Mouse (Mus musculus) embryonic fibroblast, embryonic 13.5 days (primary cell): ENCODE results near the gene Gm49378. TPM values are rescaled to one million over a fixed set of nuclear protein-coding genes. Genes with fewer than 3 reads are reported as not detected.

ENCODE experiments used
- H3K27ac ChIP-seq: 2 replicates; pipeline ENCODE4 v1.5.1; 2012; ENCODE audit warnings: low read length, control low read depth, inconsistent platforms; ENCODE audit not compliant: insufficient read depth
- H3K4me1 ChIP-seq: 2 replicates; pipeline ENCODE4 v1.6.1; 2011; ENCODE audit warnings: low read length; ENCODE audit not compliant: control insufficient read depth, insufficient read depth
- H3K4me3 ChIP-seq: 2 replicates; pipeline ENCODE4 v1.5.1; 2011; ENCODE audit warnings: mild to moderate bottlenecking, control low read depth, low read length; ENCODE audit not compliant: insufficient read depth
- CTCF ChIP-seq: IDR thresholded peaks from 2 replicates; pipeline ENCODE4 v1.5.1; 2011; ENCODE audit warnings: mild to moderate bottlenecking, control low read depth, low read length, moderate library complexity, borderline replicate concordance; ENCODE audit not compliant: insufficient read depth
- POLR2A ChIP-seq: IDR thresholded peaks from 2 replicates; pipeline ENCODE4 v1.6.1; 2011; ENCODE audit warnings: low read depth, mild to moderate bottlenecking, control low read depth, low read length, moderate library complexity
- polyA plus RNA-seq: library from polyadenylated mRNA; stranded (reverse); fragments of >200 nt; gene quantifications from 2 replicates; pipeline ENCODE4 v1.2.4, GENCODE M21; 2011; ENCODE audit warnings: low read depth; ENCODE audit not compliant: missing spikeins, insufficient read length

Gene Gm49378
- polyA plus RNA-seq, 1 experiment = 13.1 TPM

GRCm38 (mm10) chr14:55605743-55606459 lies 31.8 kb downstream of the Gm49378 start:
- TF ChIP-seq CTCF (no peak), POLR2A (no peak)
- Histone ChIP-seq H3K27ac (no peak overlapping the region), H3K4me3 (no peak overlapping the region), H3K4me1 (no peaks in the 10 kb centered on the region)

DNA sequence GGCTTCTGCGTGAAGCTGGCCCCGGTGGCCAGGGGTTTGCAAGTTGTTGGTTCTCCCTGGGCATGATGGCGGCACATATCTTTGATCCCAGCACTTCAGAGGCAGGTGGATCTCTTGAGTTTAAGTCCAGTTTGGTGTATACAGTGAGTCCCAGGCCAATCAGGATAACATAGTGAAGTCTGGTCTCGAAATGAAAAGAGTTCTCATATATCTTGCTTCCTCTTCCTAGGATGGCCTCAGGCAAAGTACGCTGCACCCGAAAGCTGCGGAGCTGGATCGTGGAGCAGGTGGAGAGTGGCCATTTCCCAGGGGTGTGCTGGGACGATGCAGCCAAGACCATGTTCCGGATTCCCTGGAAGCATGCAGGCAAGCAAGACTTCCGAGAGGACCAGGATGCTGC lies 32.9 kb downstream of the Gm49378 start:
- TF ChIP-seq CTCF = no peak
- no peak; the same call in 1 of the 2 replicates for TF ChIP-seq POLR2A
- no peaks in the 10 kb centered on the region for H3K4me1 ChIP-seq
- H3K27ac ChIP-seq = no peak overlapping the region
- H3K4me3 ChIP-seq = 0 out of 2 replicates have a peak overlapping the region, but pooled peaks have one; percentile 57

- TF ChIP-seq POLR2A (peak; percentile 70; the same call in 1 of the 2 replicates), CTCF (peak; percentile 86; the same call in 1 of the 2 replicates)
- Histone ChIP-seq H3K27ac (peak overlapping the region; percentile 76), H3K4me1 (no peaks in the 10 kb centered on the region), H3K4me3 (peak overlapping the region; percentile 57)
Observed at GRCm38 (mm10) chr14:55603633-55604576, 33.8 kb downstream of the Gm49378 start.

DNA sequence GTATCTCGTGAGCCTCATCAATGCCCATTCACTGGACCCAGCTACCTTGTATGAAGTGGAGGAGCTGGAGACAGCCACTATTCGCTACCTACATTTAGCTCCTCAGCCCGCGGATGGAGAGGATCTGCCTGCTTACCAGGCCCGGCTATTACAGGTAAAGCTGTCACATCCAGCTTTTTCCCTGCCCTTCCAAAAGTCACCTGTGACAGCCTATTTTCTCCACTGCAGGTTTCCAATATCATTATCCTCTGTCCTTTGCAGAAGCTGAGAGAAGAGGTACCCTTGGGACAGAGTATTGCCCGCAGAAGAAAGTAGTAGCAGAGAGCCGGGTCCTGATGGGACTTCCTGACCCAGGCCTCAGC lies 34.4 kb downstream of the Gm49378 start, which contains the start of gene Irf9:
Gene Irf9, plus strand, starts transcription at position 301 of the 362 bp plus-strand sequence.
- H3K27ac ChIP-seq = peak within 1 kb of the TSS; percentile 76
- peak within 1 kb of the TSS; percentile 57 for H3K4me3 ChIP-seq
- no peaks in the 10 kb centered on the region for H3K4me1 ChIP-seq
- TF ChIP-seq POLR2A = no peak
- TF ChIP-seq CTCF = no peak

GRCm38 (mm10) chr14:55598521-55599390 lies 38.9 kb downstream of the Gm49378 start:
- Histone ChIP-seq H3K4me3 (no peak overlapping the region), H3K4me1 (no peaks in the 10 kb centered on the region), H3K27ac (no peak overlapping the region)
- TF ChIP-seq POLR2A (no peak), CTCF (no peak)

- H3K4me1 ChIP-seq = no peaks in the 10 kb centered on the region
- H3K4me3 ChIP-seq = no peak overlapping the region
- H3K27ac ChIP-seq = no peak overlapping the region
- TF ChIP-seq POLR2A = no peak
- TF ChIP-seq CTCF = no peak
Observed at GRCm38 (mm10) chr14:55596036-55596690, 41.5 kb downstream of the Gm49378 start.

GRCm38 (mm10) chr14:55592226-55592625 lies 45.5 kb downstream of the Gm49378 start:
- Histone ChIP-seq H3K4me1 (0 out of 2 replicates have a peak, but pooled peaks cover 4% of the 10 kb centered on the region), H3K4me3 (peak overlapping the region; percentile 78), H3K27ac (no peak overlapping the region)
- TF ChIP-seq POLR2A = no peak

DNA sequence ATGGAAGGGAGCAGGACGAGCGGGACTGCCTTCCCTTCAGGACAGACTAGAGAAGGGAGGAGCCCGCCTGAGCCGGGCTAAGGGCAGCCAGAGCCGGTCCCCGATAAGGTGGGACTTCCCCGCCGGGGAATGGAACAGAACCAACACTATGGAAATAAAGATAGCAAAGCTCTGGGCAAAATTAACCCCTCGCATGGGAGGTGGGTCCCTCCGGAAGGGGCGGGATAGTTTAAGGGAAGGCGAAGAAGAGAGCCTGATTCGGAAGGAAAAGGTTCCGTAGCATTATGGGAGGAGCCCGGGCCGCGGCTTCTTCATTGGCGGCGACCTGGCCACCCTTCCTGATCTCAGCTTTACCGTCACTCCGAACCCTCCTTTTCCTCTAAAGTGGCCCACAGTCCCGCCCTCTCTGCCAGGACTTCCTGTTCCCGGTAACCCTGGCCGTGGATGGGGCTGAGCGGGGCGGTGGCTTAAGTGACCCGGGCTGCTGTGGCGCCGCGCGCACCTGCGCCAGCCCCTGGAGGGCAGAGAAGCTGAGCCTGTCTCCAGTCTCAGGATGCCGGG lies 46.3 kb downstream of the Gm49378 start, which contains the start of gene Rnf31:
Gene Rnf31, plus strand, starts transcription at position 378 of the 561 bp plus-strand sequence.
- Histone ChIP-seq H3K4me3 (peak within 1 kb of the TSS; percentile 96), H3K4me1 (0 out of 2 replicates have a peak, but pooled peaks cover 4% of the 10 kb centered on the region), H3K27ac (peak within 1 kb of the TSS; percentile 92)
- TF ChIP-seq CTCF = no peak
- peak; percentile 71 for TF ChIP-seq POLR2A
